Mouse (Mus musculus) liver, adult 2 months (tissue): Measurements from ENCODE around the gene Gse1.

Experiments
- CTCF ChIP-seq: fragments of 200-500 bp; IDR thresholded peaks from 2 replicates; pipeline ENCODE4 v1.5.1; 2011; ENCODE audit warnings: low read depth, low read length, control low read depth
- POLR2A ChIP-seq: fragments of 200-500 bp; IDR thresholded peaks from 2 replicates; pipeline ENCODE4 v1.6.1; 2011; ENCODE audit warnings: low read length, control low read depth; ENCODE audit not compliant: insufficient read depth; ENCODE audit errors: extremely low read depth

- TF ChIP-seq CTCF = no peak
- no peak for TF ChIP-seq POLR2A
Observed at GRCm38 (mm10) chr8:120261338-120262120, 33.3 kb downstream of the Gse1 start.
